ENCODE assay signal across 8 mouse cellular contexts in genomic region chr13:69487611-69488275, GRCm38 (mm10). TPM values are rescaled to one million over a fixed set of nuclear protein-coding genes. Genes with fewer than 3 reads are reported as not detected.
DNase-seq lines count a peak whose midpoint lies in the region; ATAC-seq and TF ChIP-seq lines count a peak whose summit lies in the region.

No protein-coding gene starts in this region.

- 2% methylated on average over 26 of the region's 26 CpGs for WGBS in heart, embryonic 13.5 days
- 1% methylated on average over 26 of the region's 26 CpGs for WGBS in hindbrain, embryonic 15.5 days
- 4% methylated on average over 26 of the region's 26 CpGs for WGBS in liver, embryonic 16.5 days (ENCODE audit: insufficient replicate concordance)

- H3K9ac ChIP-seq in heart, embryonic 13.5 days, result peak overlapping the region; percentile 71
- peak overlapping the region; percentile 26; the same call in 1 of the 2 replicates for H3K9ac ChIP-seq in hindbrain, embryonic 15.5 days
- H3K9ac ChIP-seq in liver, embryonic 16.5 days (ENCODE audit: low read depth, low read length), result no peak overlapping the region

- no peak for DNase-seq in heart, adult 8-10 months (ENCODE audit: low spot score)
- no peak for DNase-seq in urinary bladder, adult 2 months (ENCODE audit: low spot score)
- no peak for DNase-seq in layer of hippocampus, postnatal 10 days (ENCODE audit: low spot score in 2 of 2)
- no peak for DNase-seq in urinary bladder, adult 18-20 months (ENCODE audit: low spot score in 2 of 2)

- H3K4me3 ChIP-seq in heart, embryonic 13.5 days, result peak overlapping the region; percentile 45
- no peak overlapping the region for H3K4me3 ChIP-seq in bone marrow macrophage, adult 2 months (ENCODE audit: insufficient read depth, low read length)
- peak overlapping the region; percentile 27 for H3K4me3 ChIP-seq in hindbrain, embryonic 15.5 days
- H3K4me3 ChIP-seq in liver, embryonic 16.5 days (ENCODE audit: low read depth, low read length), result no peak overlapping the region; the same call in 1 of the 2 replicates

- TF ChIP-seq POLR2A in bone marrow macrophage, adult 2 months (IDR thresholded peaks at IDR 0.05; ENCODE audit: borderline replicate concordance, low read depth, low read length), result no peak

- H3K27me3 ChIP-seq in heart, embryonic 13.5 days (replicated peaks), result peaks cover 59% of the 10 kb centered on the region
- H3K27me3 ChIP-seq in hindbrain, embryonic 15.5 days, result peaks cover 32% of the 10 kb centered on the region
- peaks cover 45% of the 10 kb centered on the region for H3K27me3 ChIP-seq in liver, embryonic 16.5 days (ENCODE audit: control insufficient read depth, insufficient read depth, low read depth, low read length)

- H3K4me2 ChIP-seq in heart, embryonic 13.5 days, result peak overlapping the region; percentile 68
- peak overlapping the region; percentile 57 for H3K4me2 ChIP-seq in hindbrain, embryonic 15.5 days
- peak overlapping the region; percentile 34 for H3K4me2 ChIP-seq in liver, embryonic 16.5 days (ENCODE audit: low read depth, low read length)

- no peaks in the 10 kb centered on the region for H3K9me3 ChIP-seq in heart, embryonic 13.5 days
- no peaks in the 10 kb centered on the region for H3K9me3 ChIP-seq in hindbrain, embryonic 15.5 days
- no peaks in the 10 kb centered on the region for H3K9me3 ChIP-seq in liver, embryonic 16.5 days (replicated peaks; ENCODE audit: control insufficient read depth, low read length)

- H3K4me1 ChIP-seq in heart, embryonic 13.5 days, result peaks cover 22% of the 10 kb centered on the region
- H3K4me1 ChIP-seq in bone marrow macrophage, adult 2 months (ENCODE audit: control insufficient read depth, insufficient read depth, low read length), result no peaks in the 10 kb centered on the region
- H3K4me1 ChIP-seq in hindbrain, embryonic 15.5 days (replicated peaks), result peaks cover 16% of the 10 kb centered on the region
- no peaks in the 10 kb centered on the region for H3K4me1 ChIP-seq in liver, embryonic 16.5 days (ENCODE audit: control insufficient read depth, low read depth, low read length)

- H3K36me3 ChIP-seq in heart, embryonic 13.5 days, result no peaks in the 10 kb centered on the region
- H3K36me3 ChIP-seq in hindbrain, embryonic 15.5 days, result no peaks in the 10 kb centered on the region
- no peaks in the 10 kb centered on the region for H3K36me3 ChIP-seq in liver, embryonic 16.5 days (ENCODE audit: control insufficient read depth, insufficient read depth)

- peak; percentile 8; the same call in 1 of the 2 replicates for TF ChIP-seq CTCF in bone marrow macrophage, adult 2 months (IDR thresholded peaks at IDR 0.05; ENCODE audit: low read depth, low read length)

- no peak overlapping the region for H3K27ac ChIP-seq in heart, embryonic 13.5 days (replicated peaks)
- H3K27ac ChIP-seq in bone marrow macrophage, adult 2 months (ENCODE audit: insufficient read depth, low read depth, low read length), result no peak overlapping the region
- no peak overlapping the region for H3K27ac ChIP-seq in hindbrain, embryonic 15.5 days (replicated peaks)
- H3K27ac ChIP-seq in liver, embryonic 16.5 days (ENCODE audit: low read length), result no peak overlapping the region

- ATAC-seq in heart, embryonic 13.5 days (ENCODE audit: extremely low read depth, insufficient number of reproducible peaks, low FRiP score, low TSS enrichment), result no peak
- ATAC-seq in hindbrain, embryonic 15.5 days (ENCODE audit: low FRiP score, low read depth), result 0 out of 2 replicates have a peak, but pooled peaks have one; percentile 16
- ATAC-seq in liver, embryonic 16.5 days (ENCODE audit: low read depth), result no peak

RNA-seq across cellular contexts. Expression of gene Nsun2, which starts 45.8 kb away (rescaled TPM):
- 65.9 and 69.9 TPM in 2 replicates for polyA plus RNA-seq in heart, embryonic 13.5 days (2015; fragmentation: Nextera tagmentation; extraction: Ambion mirVana)
- 10 to 100 TPM; 43.6 to 51.5 (median 47.4) TPM for total RNA-seq in heart, adult 8-10 months (2022)
- 27.7 and 33.6 TPM in 2 replicates for polyA plus RNA-seq in bone marrow macrophage, adult 2 months (2012; ENCODE audit: insufficient read depth, insufficient read length, missing spikeins)
- polyA plus RNA-seq in hindbrain, embryonic 15.5 days (2015; fragmentation: Nextera tagmentation; extraction: Ambion mirVana), result 73.5 and 74.6 TPM in 2 replicates
- polyA plus RNA-seq in liver, embryonic 16.5 days (2015; fragmentation: Nextera tagmentation; extraction: Ambion mirVana), result 71.2 and 77.1 TPM in 2 replicates
- 59.3 and 67.8 TPM in 2 replicates for polyA plus RNA-seq in urinary bladder, adult 2 months (2012; rRNA removed)
- total RNA-seq in layer of hippocampus, postnatal 10 days (2021), result 10 to 100 TPM; 74.5 to 84.5 TPM

RNA-seq across cellular contexts. Expression of gene Tent4a, which starts 46.7 kb away (rescaled TPM):
- polyA plus RNA-seq in heart, embryonic 13.5 days (2015; fragmentation: Nextera tagmentation; extraction: Ambion mirVana), result 2.7 and 3.2 TPM in 2 replicates
- 10 to 100 TPM; 10.6 to 14.1 (median 11.9) TPM for total RNA-seq in heart, adult 8-10 months (2022)
- polyA plus RNA-seq in bone marrow macrophage, adult 2 months (2012; ENCODE audit: insufficient read depth, insufficient read length, missing spikeins), result 12.7 and 15.0 TPM in 2 replicates
- 7.1 and 7.3 TPM in 2 replicates for polyA plus RNA-seq in hindbrain, embryonic 15.5 days (2015; fragmentation: Nextera tagmentation; extraction: Ambion mirVana)
- polyA plus RNA-seq in liver, embryonic 16.5 days (2015; fragmentation: Nextera tagmentation; extraction: Ambion mirVana), result 1.5 and 2.0 TPM in 2 replicates
- polyA plus RNA-seq in urinary bladder, adult 2 months (2012; rRNA removed), result 13.9 and 15.5 TPM in 2 replicates
- 10 to 100 TPM; 40.9 to 41.7 TPM for total RNA-seq in layer of hippocampus, postnatal 10 days (2021)

Comparison
In these comparisons a context has a peak if more than half of its experiments do, and no peak if none do; other contexts are left out.
1. H3K4me3 ChIP-seq: peak in heart, embryonic 13.5 days (single experiment) and hindbrain, embryonic 15.5 days (single experiment); none in bone marrow macrophage, adult 2 months (single experiment) and liver, embryonic 16.5 days (single experiment).
2. Peak in every context shown above with its lines, with median percentiles within 50 percentile points of each other: H3K4me2 ChIP-seq.